Mouse (Mus musculus) A20 (cell line): ENCODE data around the gene Bicral.

Source experiments
- DNase-seq: peaks from one replicate; pipeline ENCODE4 v3.0.0-alpha.2; 2011; ENCODE audit warnings: low read depth, low spot score

Gene Bicral

DNA sequence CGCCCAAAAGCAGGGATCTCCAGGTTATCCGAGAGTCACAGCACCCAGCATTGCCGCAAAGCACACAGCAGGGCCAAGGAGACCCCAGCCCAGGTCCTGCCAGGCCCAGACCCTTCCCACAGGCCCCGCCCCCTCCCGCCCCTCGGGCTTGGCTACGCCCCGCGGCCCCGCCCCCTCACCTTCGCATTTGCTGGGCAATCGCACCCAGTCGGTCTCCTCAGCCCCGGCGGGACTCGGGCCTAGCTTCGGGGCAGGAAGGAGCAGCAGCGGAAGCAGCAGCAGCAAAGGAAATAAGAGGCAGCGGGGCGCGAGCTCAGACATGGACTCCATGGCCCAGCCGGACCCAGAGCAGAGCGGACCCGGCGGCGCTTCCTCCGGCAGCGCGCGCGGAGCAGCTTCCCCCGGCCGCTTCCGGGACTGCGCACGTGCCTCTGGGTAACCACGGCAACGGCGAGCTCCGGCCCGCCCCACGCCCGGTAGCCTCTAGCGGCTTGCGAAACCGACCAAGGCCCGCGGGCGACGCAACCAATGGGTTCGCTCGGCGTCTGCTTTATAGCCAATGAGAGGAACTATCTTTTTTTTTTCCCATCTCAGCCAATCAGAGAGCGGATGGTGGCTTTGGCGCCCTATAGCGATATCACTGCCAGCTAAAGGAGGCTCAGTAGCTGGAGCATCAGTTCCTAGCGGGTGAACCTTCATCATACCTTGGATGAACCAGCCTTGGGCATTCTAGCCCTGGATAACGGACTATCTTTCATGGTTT, 106.3 kb downstream of the Bicral start, which contains the start of gene Cnpy3:
Gene Cnpy3, minus strand, starts transcription at position 421 of the 763 bp plus-strand sequence.
- peak; percentile 99 for DNase-seq

- DNase-seq = peak; percentile 94
Observed at GRCm38 (mm10) chr17:46751056-46751793, 107.1 kb downstream of the Bicral start.

DNA sequence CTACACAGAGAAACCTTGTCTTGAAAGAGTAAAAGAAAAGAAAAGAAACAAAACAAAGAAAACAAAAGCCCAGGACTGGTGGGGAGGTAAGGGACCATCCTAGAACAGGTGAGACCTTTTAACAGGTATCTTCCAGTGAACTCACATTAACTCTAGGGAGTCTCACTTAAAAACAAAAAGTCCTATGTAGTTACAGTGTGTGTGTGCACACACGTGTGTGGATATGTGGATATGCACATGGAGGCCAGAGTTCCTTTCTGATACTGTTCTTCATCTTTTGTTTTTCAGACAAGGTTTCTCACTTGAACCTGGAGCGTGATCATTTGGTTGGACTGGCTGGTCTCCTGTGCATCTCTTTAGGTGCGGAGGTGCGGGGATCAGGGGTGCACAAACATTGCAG, 107.7 kb downstream of the Bicral start:
- no peak for DNase-seq

GRCm38 (mm10) chr17:46749282-46749681, 109.0 kb downstream of the Bicral start:
- DNase-seq = peak; percentile 73
